Mouse (Mus musculus): ENCODE results near the gene Tcf20. TPM values are rescaled to one million over a fixed set of nuclear protein-coding genes. Genes with fewer than 3 reads are reported as not detected.

The Tcf20 gene
- total and polyA plus RNA-seq, 3 experiments: 24.2 to 146 (median 128) TPM

GRCm38 (mm10) chr15:82927057-82927456, 60.6 kb downstream of the Tcf20 start:
- H3K36me3 ChIP-seq (replicated peaks): no peaks in the 10 kb centered on the region
- TF ChIP-seq CTCF (IDR thresholded peaks at IDR 0.05; ENCODE audit: low read depth, low read length): no peak
- no peak for TF ChIP-seq GATA2 (IDR thresholded peaks at IDR 0.05; ENCODE audit: borderline replicate concordance, low read depth, low read length)
- TF ChIP-seq POLR2AphosphoS5 (IDR thresholded peaks at IDR 0.05; ENCODE audit: insufficient replicate concordance, low read depth, low read length): no peak
- no peak for TF ChIP-seq TAL1 (conservative IDR thresholded peaks at IDR 0.05; ENCODE audit: low read depth, low read length)
- TF ChIP-seq GATA1 (IDR thresholded peaks at IDR 0.05; ENCODE audit: borderline replicate concordance, low read length): no peak
- H3K9me3 ChIP-seq (replicated peaks): no peaks in the 10 kb centered on the region
- H3K27me3 ChIP-seq (ENCODE audit: insufficient read depth, low read length): peaks cover 54% of the 10 kb centered on the region
- no peaks in the 10 kb centered on the region for H3K4me1 ChIP-seq (ENCODE audit: insufficient read depth, low read depth, low read length)
- no peak for DNase-seq (ENCODE audit: low spot score)
- no peak for ATAC-seq (ENCODE audit: extremely low read depth, insufficient number of reproducible peaks, low FRiP score, poor library complexity, severe bottlenecking)
- no peak overlapping the region for H3K4me3 ChIP-seq (ENCODE audit: low read depth, low read length)

DNA sequence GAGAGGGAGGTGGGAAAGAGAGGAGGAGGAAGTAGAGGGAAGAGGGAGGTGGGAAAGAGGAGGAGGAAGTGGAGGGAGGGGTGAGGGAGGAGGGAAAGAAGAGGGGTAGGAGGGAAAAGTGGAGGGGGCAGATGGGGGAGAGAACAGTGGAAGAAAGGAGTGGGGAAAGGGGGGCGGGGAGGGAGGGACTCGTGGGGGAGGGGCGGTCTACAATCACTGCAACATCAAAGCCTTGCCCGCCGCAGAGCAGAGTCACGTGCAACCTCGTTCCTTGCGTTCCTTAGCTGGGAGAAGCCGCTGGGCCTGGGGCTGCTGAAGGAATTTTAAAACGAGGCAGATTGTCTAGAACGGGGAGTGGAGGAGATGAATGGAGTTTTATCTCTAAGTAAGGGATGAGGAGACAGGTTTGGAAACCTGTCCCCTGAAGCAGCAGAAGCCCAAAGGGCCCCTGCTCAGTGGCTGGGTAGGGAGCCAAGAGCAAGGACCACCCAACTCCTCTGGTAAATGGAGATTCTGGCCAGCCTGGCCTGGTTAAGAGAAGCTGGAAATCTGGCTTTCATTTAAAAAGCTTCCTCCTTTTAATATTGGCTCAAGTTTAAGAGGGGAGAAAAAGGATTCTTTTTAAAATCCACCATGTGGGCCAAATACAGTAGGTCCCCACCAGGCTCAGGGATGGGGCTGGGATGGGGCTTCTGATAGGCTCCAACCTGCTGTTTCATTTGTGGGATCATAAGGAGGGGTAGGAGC, 62.8 kb downstream of the Tcf20 start:
- H3K9me3 ChIP-seq (replicated peaks): no peaks in the 10 kb centered on the region
- no peak overlapping the region for H3K4me3 ChIP-seq (ENCODE audit: low read depth, low read length)
- peaks cover 55% of the 10 kb centered on the region for H3K27me3 ChIP-seq (ENCODE audit: insufficient read depth, low read length)
- TF ChIP-seq POLR2AphosphoS5 (IDR thresholded peaks at IDR 0.05; ENCODE audit: insufficient replicate concordance, low read depth, low read length) (no peak), GATA2 (IDR thresholded peaks at IDR 0.05; ENCODE audit: borderline replicate concordance, low read depth, low read length) (no peak), TAL1 (conservative IDR thresholded peaks at IDR 0.05; ENCODE audit: low read depth, low read length) (no peak), GATA1 (IDR thresholded peaks at IDR 0.05; ENCODE audit: borderline replicate concordance, low read length) (no peak), CTCF (IDR thresholded peaks at IDR 0.05; ENCODE audit: low read depth, low read length) (no peak)
- H3K36me3 ChIP-seq (replicated peaks): no peaks in the 10 kb centered on the region
- H3K4me1 ChIP-seq (ENCODE audit: insufficient read depth, low read depth, low read length): peaks cover 2% of the 10 kb centered on the region; the same call in 1 of the 2 replicates
- ATAC-seq (ENCODE audit: extremely low read depth, insufficient number of reproducible peaks, low FRiP score, poor library complexity, severe bottlenecking) (no peak), DNase-seq (ENCODE audit: low spot score) (no peak)

DNA sequence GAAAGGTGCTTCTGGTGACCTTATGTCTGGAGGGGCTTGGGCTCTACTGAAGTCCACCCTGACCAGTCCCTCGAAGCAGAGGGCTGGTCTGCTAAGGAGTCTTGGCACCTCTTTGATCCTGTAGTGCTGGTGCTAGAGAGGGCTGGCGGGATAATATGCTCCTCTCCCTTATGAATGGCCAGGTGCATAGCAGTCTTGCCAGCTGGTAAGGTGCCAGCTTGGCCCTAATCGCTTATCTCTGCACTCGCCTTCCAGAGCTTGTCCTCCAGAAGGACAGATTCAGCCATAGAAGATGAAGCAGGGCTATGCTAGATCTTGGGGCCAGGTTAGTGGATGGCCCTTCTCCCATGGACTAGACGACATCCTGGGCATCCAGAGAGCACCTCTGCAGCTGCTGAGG, 64.1 kb downstream of the Tcf20 start:
- H3K36me3 ChIP-seq (replicated peaks): no peaks in the 10 kb centered on the region
- H3K27me3 ChIP-seq (ENCODE audit: insufficient read depth, low read length): peaks cover 52% of the 10 kb centered on the region
- TF ChIP-seq TAL1 (conservative IDR thresholded peaks at IDR 0.05; ENCODE audit: low read depth, low read length) (no peak), CTCF (IDR thresholded peaks at IDR 0.05; ENCODE audit: low read depth, low read length) (no peak), GATA2 (IDR thresholded peaks at IDR 0.05; ENCODE audit: borderline replicate concordance, low read depth, low read length) (no peak), POLR2AphosphoS5 (IDR thresholded peaks at IDR 0.05; ENCODE audit: insufficient replicate concordance, low read depth, low read length) (no peak), GATA1 (IDR thresholded peaks at IDR 0.05; ENCODE audit: borderline replicate concordance, low read length) (no peak)
- ATAC-seq (ENCODE audit: extremely low read depth, insufficient number of reproducible peaks, low FRiP score, poor library complexity, severe bottlenecking) (no peak), DNase-seq (ENCODE audit: low spot score) (no peak)
- peaks cover 2% of the 10 kb centered on the region; the same call in 1 of the 2 replicates for H3K4me1 ChIP-seq (ENCODE audit: insufficient read depth, low read depth, low read length)
- H3K4me3 ChIP-seq (ENCODE audit: low read depth, low read length): no peak overlapping the region
- no peaks in the 10 kb centered on the region for H3K9me3 ChIP-seq (replicated peaks)

DNA sequence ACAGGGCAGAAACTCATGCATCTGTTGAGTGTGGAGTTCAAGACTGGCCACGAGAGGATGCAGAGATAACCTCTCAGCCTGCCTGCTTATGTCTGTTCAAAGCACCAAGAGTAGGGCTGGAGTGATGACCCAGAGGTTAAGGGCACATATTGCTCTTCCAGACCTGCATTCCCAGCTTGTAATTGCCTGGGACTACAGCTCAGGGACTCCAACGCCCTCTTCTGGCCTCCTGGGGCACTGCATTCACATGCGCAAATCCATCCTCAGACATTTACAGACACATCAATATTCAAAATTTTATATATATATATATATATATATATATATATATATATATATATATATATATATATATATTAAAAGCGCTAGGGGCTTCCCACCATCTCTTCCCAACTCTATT, 64.9 kb downstream of the Tcf20 start:
- H3K27me3 ChIP-seq (ENCODE audit: insufficient read depth, low read length): peaks cover 49% of the 10 kb centered on the region
- ATAC-seq (ENCODE audit: extremely low read depth, insufficient number of reproducible peaks, low FRiP score, poor library complexity, severe bottlenecking): no peak

GRCm38 (mm10) chr15:82922052-82922451, 65.6 kb downstream of the Tcf20 start:
- ATAC-seq (ENCODE audit: extremely low read depth, insufficient number of reproducible peaks, low FRiP score, poor library complexity, severe bottlenecking) (no peak), DNase-seq (ENCODE audit: low spot score) (peak; percentile 23)
- Histone ChIP-seq H3K36me3 (replicated peaks) (no peaks in the 10 kb centered on the region), H3K27me3 (ENCODE audit: insufficient read depth, low read length) (peaks cover 50% of the 10 kb centered on the region), H3K9me3 (replicated peaks) (no peaks in the 10 kb centered on the region), H3K4me1 (ENCODE audit: insufficient read depth, low read depth, low read length) (peaks cover 2% of the 10 kb centered on the region; the same call in 1 of the 2 replicates), H3K4me3 (ENCODE audit: low read depth, low read length) (no peak overlapping the region)
- TF ChIP-seq POLR2AphosphoS5 (IDR thresholded peaks at IDR 0.05; ENCODE audit: insufficient replicate concordance, low read depth, low read length): no peak
- no peak for TF ChIP-seq CTCF (IDR thresholded peaks at IDR 0.05; ENCODE audit: low read depth, low read length)
- no peak for TF ChIP-seq GATA1 (IDR thresholded peaks at IDR 0.05; ENCODE audit: borderline replicate concordance, low read length)
- TF ChIP-seq TAL1 (conservative IDR thresholded peaks at IDR 0.05; ENCODE audit: low read depth, low read length): no peak
- TF ChIP-seq GATA2 (IDR thresholded peaks at IDR 0.05; ENCODE audit: borderline replicate concordance, low read depth, low read length): no peak

More for the DNA sequence above, 64.9 kb downstream of the Tcf20 start:
- no peak for DNase-seq (ENCODE audit: low spot score)
- Histone ChIP-seq H3K4me3 (ENCODE audit: low read depth, low read length) (no peak overlapping the region), H3K4me1 (ENCODE audit: insufficient read depth, low read depth, low read length) (peaks cover 2% of the 10 kb centered on the region; the same call in 1 of the 2 replicates), H3K9me3 (replicated peaks) (no peaks in the 10 kb centered on the region), H3K36me3 (replicated peaks) (no peaks in the 10 kb centered on the region)
- TF ChIP-seq POLR2AphosphoS5 (IDR thresholded peaks at IDR 0.05; ENCODE audit: insufficient replicate concordance, low read depth, low read length): no peak
- no peak for TF ChIP-seq CTCF (IDR thresholded peaks at IDR 0.05; ENCODE audit: low read depth, low read length)
- TF ChIP-seq GATA1 (IDR thresholded peaks at IDR 0.05; ENCODE audit: borderline replicate concordance, low read length): no peak
- no peak for TF ChIP-seq TAL1 (conservative IDR thresholded peaks at IDR 0.05; ENCODE audit: low read depth, low read length)
- no peak for TF ChIP-seq GATA2 (IDR thresholded peaks at IDR 0.05; ENCODE audit: borderline replicate concordance, low read depth, low read length)

DNA sequence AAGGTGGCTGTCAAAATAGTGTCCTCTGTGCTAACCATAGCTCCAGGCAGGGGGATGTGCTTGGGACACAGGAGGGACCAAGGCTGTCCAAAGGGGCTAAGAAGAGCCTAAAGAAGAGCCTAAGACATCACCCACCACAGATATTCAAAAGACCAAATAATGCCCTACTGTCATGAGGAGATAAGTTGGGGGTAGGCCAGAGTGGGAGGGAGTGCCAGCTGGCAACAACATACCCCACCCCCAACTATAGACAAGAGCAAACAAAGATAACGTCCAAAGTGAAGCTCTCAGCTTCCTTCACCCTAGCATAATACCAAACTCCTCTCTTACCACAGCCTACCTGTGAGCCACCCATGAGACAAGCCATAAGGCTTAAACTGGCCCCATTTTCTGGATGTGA, 66.1 kb downstream of the Tcf20 start:
- TF ChIP-seq TAL1 (conservative IDR thresholded peaks at IDR 0.05; ENCODE audit: low read depth, low read length) (no peak), GATA2 (IDR thresholded peaks at IDR 0.05; ENCODE audit: borderline replicate concordance, low read depth, low read length) (no peak), GATA1 (IDR thresholded peaks at IDR 0.05; ENCODE audit: borderline replicate concordance, low read length) (no peak), CTCF (IDR thresholded peaks at IDR 0.05; ENCODE audit: low read depth, low read length) (no peak), POLR2AphosphoS5 (IDR thresholded peaks at IDR 0.05; ENCODE audit: insufficient replicate concordance, low read depth, low read length) (no peak)
- Histone ChIP-seq H3K36me3 (replicated peaks) (no peaks in the 10 kb centered on the region), H3K9me3 (replicated peaks) (no peaks in the 10 kb centered on the region), H3K4me1 (ENCODE audit: insufficient read depth, low read depth, low read length) (peaks cover 2% of the 10 kb centered on the region; the same call in 1 of the 2 replicates), H3K4me3 (ENCODE audit: low read depth, low read length) (no peak overlapping the region), H3K27me3 (ENCODE audit: insufficient read depth, low read length) (peaks cover 49% of the 10 kb centered on the region)
- DNase-seq (ENCODE audit: low spot score) (no peak), ATAC-seq (ENCODE audit: extremely low read depth, insufficient number of reproducible peaks, low FRiP score, poor library complexity, severe bottlenecking) (no peak)
